Mouse (Mus musculus) lung, embryonic 16.5 days (tissue): ENCODE results near the gene Slc12a7. TPM values are rescaled to one million over a fixed set of nuclear protein-coding genes. Genes with fewer than 3 reads are reported as not detected.

Experiments
- ATAC-seq: fragments of 200-750 bp; cut with Nextera tagmentation; 2 replicates; pipeline ENCODE4 v1.8.0; 2017; ENCODE audit warnings: low read depth, mild to moderate bottlenecking, moderate library complexity
- H3K27ac ChIP-seq: fragments of 300-500 bp; sonication (generic); 2 replicates; pipeline ENCODE4 v1.5.1; 2014; ENCODE audit warnings: mild to moderate bottlenecking, control low read depth, low read length
- H3K27me3 ChIP-seq: fragments of 300-500 bp; sonication (generic); 2 replicates; pipeline ENCODE4 v1.6.1; 2014; ENCODE audit warnings: low read depth, low read length, mixed read lengths; ENCODE audit not compliant: control insufficient read depth, insufficient read depth
- H3K36me3 ChIP-seq: fragments of 300-500 bp; sonication (generic); 2 replicates; pipeline ENCODE4 v1.6.1; 2014; ENCODE audit warnings: low read length; ENCODE audit not compliant: control insufficient read depth, insufficient read depth
- H3K4me1 ChIP-seq: fragments of 300-500 bp; sonication (generic); replicated peaks from 2 replicates; pipeline ENCODE4 v1.6.1; 2014; ENCODE audit warnings: low read length, mixed read lengths; ENCODE audit not compliant: control insufficient read depth, insufficient read depth
- H3K4me2 ChIP-seq: fragments of 300-500 bp; sonication (generic); 2 replicates; pipeline ENCODE4 v1.6.1; 2014; ENCODE audit warnings: low read depth, low read length, control low read depth
- H3K4me3 ChIP-seq: fragments of 300-500 bp; sonication (generic); 2 replicates; pipeline ENCODE4 v1.5.1; 2014; ENCODE audit warnings: mild to moderate bottlenecking, low read length, control low read depth
- H3K9ac ChIP-seq: fragments of 300-500 bp; sonication (generic); 2 replicates; pipeline ENCODE4 v1.6.1; 2014; ENCODE audit warnings: low read length, control low read depth
- H3K9me3 ChIP-seq: fragments of 300-500 bp; sonication (generic); 2 replicates; pipeline ENCODE4 v1.6.1; 2016; ENCODE audit warnings: low read length; ENCODE audit not compliant: control insufficient read depth
- WGBS: fragments of 180-500 bp; shearing (Covaris S2); extraction: QIAGEN DNeasy Blood & Tissue Kit; methylation state at CpG from one replicate; pipeline ENCODE4 v1.1.7; 2014; 5-methylcytosine and 5-hydroxymethylcytosine counted together
- polyA plus RNA-seq: library from polyadenylated mRNA; unstranded; fragments of >200 nt; fragmentation: Nextera tagmentation; extraction: Ambion mirVana; gene quantifications from 2 replicates; pipeline ENCODE4 v1.2.1, GENCODE M21; 2015

Slc12a7 gene
- polyA plus RNA-seq, 1 experiment from 2014 or later: 14.6 TPM

GRCm38 (mm10) chr13:73743662-73744061, 10.8 kb downstream of the Slc12a7 start:
- Histone ChIP-seq H3K4me2 (no peak overlapping the region), H3K27me3 (no peaks in the 10 kb centered on the region), H3K4me3 (no peak overlapping the region), H3K4me1 (no peaks in the 10 kb centered on the region), H3K9me3 (no peaks in the 10 kb centered on the region), H3K9ac (no peak overlapping the region), H3K27ac (no peak overlapping the region), H3K36me3 (no peaks in the 10 kb centered on the region)
- 64% methylated on average over 3 of the region's 3 CpGs for WGBS
- no peak for ATAC-seq

GRCm38 (mm10) chr13:73748663-73749440, 16.0 kb downstream of the Slc12a7 start:
- ATAC-seq: 0 out of 2 replicates have a peak, but pooled peaks have one; percentile 16

GRCm38 (mm10) chr13:73750435-73750834, 17.5 kb downstream of the Slc12a7 start:
- H3K36me3 ChIP-seq: no peaks in the 10 kb centered on the region
- ATAC-seq: no peak
- no peaks in the 10 kb centered on the region for H3K9me3 ChIP-seq
- no peak overlapping the region for H3K9ac ChIP-seq
- 0 out of 2 replicates have a peak, but pooled peaks cover 2% of the 10 kb centered on the region for H3K4me1 ChIP-seq
- H3K4me2 ChIP-seq: no peak overlapping the region
- H3K27me3 ChIP-seq: no peaks in the 10 kb centered on the region; the same call in 1 of the 2 replicates
- no peak overlapping the region for H3K4me3 ChIP-seq
- no peak overlapping the region for H3K27ac ChIP-seq
- 60% methylated on average over 6 of the region's 6 CpGs for WGBS

More at GRCm38 (mm10) chr13:73748663-73749440, 16.0 kb downstream of the Slc12a7 start:
- Histone ChIP-seq H3K9me3 (no peaks in the 10 kb centered on the region), H3K4me3 (no peak overlapping the region), H3K36me3 (no peaks in the 10 kb centered on the region), H3K27ac (peak overlapping the region; percentile 18; the same call in 1 of the 2 replicates), H3K4me2 (no peak overlapping the region), H3K4me1 (0 out of 2 replicates have a peak, but pooled peaks cover 2% of the 10 kb centered on the region), H3K9ac (no peak overlapping the region), H3K27me3 (no peaks in the 10 kb centered on the region; the same call in 1 of the 2 replicates)
- WGBS: 41% methylated on average over 15 of the region's 15 CpGs

- Histone ChIP-seq H3K4me1 (0 out of 2 replicates have a peak, but pooled peaks cover 2% of the 10 kb centered on the region), H3K27ac (no peak overlapping the region), H3K9me3 (no peaks in the 10 kb centered on the region), H3K36me3 (no peaks in the 10 kb centered on the region), H3K4me2 (no peak overlapping the region), H3K4me3 (no peak overlapping the region), H3K9ac (no peak overlapping the region), H3K27me3 (no peaks in the 10 kb centered on the region; the same call in 1 of the 2 replicates)
- WGBS: 82% methylated on average over 3 of the region's 3 CpGs
- no peak for ATAC-seq
These were observed 18.4 kb downstream of the Slc12a7 start for GRCm38 (mm10) chr13:73751284-73751683.

- H3K9me3 ChIP-seq: no peaks in the 10 kb centered on the region
- no peaks in the 10 kb centered on the region; the same call in 1 of the 2 replicates for H3K27me3 ChIP-seq
- H3K36me3 ChIP-seq: no peaks in the 10 kb centered on the region
- no peak overlapping the region for H3K27ac ChIP-seq
- 48% methylated on average over 3 of the region's 3 CpGs for WGBS
- H3K4me1 ChIP-seq: no peaks in the 10 kb centered on the region
- no peak overlapping the region for H3K9ac ChIP-seq
- ATAC-seq: no peak
- H3K4me2 ChIP-seq: no peak overlapping the region
- no peak overlapping the region for H3K4me3 ChIP-seq
These were observed 22.9 kb downstream of the Slc12a7 start for GRCm38 (mm10) chr13:73755809-73756208.

GRCm38 (mm10) chr13:73756916-73757315, 24.0 kb downstream of the Slc12a7 start:
- H3K9me3 ChIP-seq: no peaks in the 10 kb centered on the region
- H3K36me3 ChIP-seq: no peaks in the 10 kb centered on the region
- H3K4me2 ChIP-seq: no peak overlapping the region
- no peaks in the 10 kb centered on the region for H3K4me1 ChIP-seq
- H3K4me3 ChIP-seq: no peak overlapping the region
- H3K9ac ChIP-seq: no peak overlapping the region
- WGBS: 53% methylated on average over 2 of the region's 2 CpGs
- H3K27ac ChIP-seq: no peak overlapping the region
- no peaks in the 10 kb centered on the region; the same call in 1 of the 2 replicates for H3K27me3 ChIP-seq
- ATAC-seq: no peak

GRCm38 (mm10) chr13:73757362-73757761, 24.5 kb downstream of the Slc12a7 start:
- H3K36me3 ChIP-seq: no peaks in the 10 kb centered on the region
- H3K9ac ChIP-seq: no peak overlapping the region
- H3K27ac ChIP-seq: no peak overlapping the region
- H3K27me3 ChIP-seq: no peaks in the 10 kb centered on the region; the same call in 1 of the 2 replicates
- H3K4me2 ChIP-seq: no peak overlapping the region
- no peak overlapping the region for H3K4me3 ChIP-seq
- H3K4me1 ChIP-seq: no peaks in the 10 kb centered on the region
- no peaks in the 10 kb centered on the region for H3K9me3 ChIP-seq
- no peak for ATAC-seq

- Histone ChIP-seq H3K4me2 (no peak overlapping the region), H3K9ac (no peak overlapping the region), H3K36me3 (no peaks in the 10 kb centered on the region), H3K27me3 (no peaks in the 10 kb centered on the region; the same call in 1 of the 2 replicates), H3K27ac (no peak overlapping the region), H3K9me3 (no peaks in the 10 kb centered on the region), H3K4me3 (no peak overlapping the region), H3K4me1 (peaks cover under 1% of the 10 kb centered on the region)
- 67% methylated on average over 3 of the region's 3 CpGs for WGBS
- no peak for ATAC-seq
These were observed 26.7 kb downstream of the Slc12a7 start for GRCm38 (mm10) chr13:73759596-73759995.

GRCm38 (mm10) chr13:73760126-73760525, 27.2 kb downstream of the Slc12a7 start:
- H3K27ac ChIP-seq: no peak overlapping the region
- no peak overlapping the region for H3K4me2 ChIP-seq
- H3K4me3 ChIP-seq: no peak overlapping the region
- no peaks in the 10 kb centered on the region for H3K36me3 ChIP-seq
- H3K4me1 ChIP-seq: peaks cover 6% of the 10 kb centered on the region
- 83% methylated on average over 3 of the region's 3 CpGs for WGBS
- H3K27me3 ChIP-seq: no peaks in the 10 kb centered on the region; the same call in 1 of the 2 replicates
- ATAC-seq: no peak
- H3K9me3 ChIP-seq: no peaks in the 10 kb centered on the region
- H3K9ac ChIP-seq: no peak overlapping the region
